In genomic region chr9:73040080-73040479, GRCm38 (mm10) we compare ENCODE assay signal across 8 mouse cellular contexts. TPM values are rescaled to one million over a fixed set of nuclear protein-coding genes. Genes with fewer than 3 reads are reported as not detected.
DNase-seq lines count a peak whose midpoint lies in the region; ATAC-seq and TF ChIP-seq lines count a peak whose summit lies in the region.

Gene Pigb, minus strand, starts transcription at chr9:73040378.

- H3K4me2 ChIP-seq in heart, embryonic 11.5 days: peak within 1 kb of the TSS; percentile 78
- peak within 1 kb of the TSS; percentile 67 for H3K4me2 ChIP-seq in midbrain, postnatal 0 days (ENCODE audit: low read depth, low read length, poor library complexity, severe bottlenecking)

- ATAC-seq in heart, embryonic 11.5 days (replicated peaks; ENCODE audit: insufficient number of reproducible peaks, low FRiP score, low TSS enrichment): no peak
- no peak for ATAC-seq in CD4-positive, CD25-positive, alpha-beta regulatory T cell, adult 4 months
- no peak for ATAC-seq in midbrain, postnatal 0 days (ENCODE audit: low FRiP score)
- ATAC-seq in granulocyte monocyte progenitor cell, adult 5-6 weeks (replicated peaks; ENCODE audit: poor library complexity, severe bottlenecking): no peak

- intact Hi-C loops in heart, postnatal 14 days (cut with DNase I): no loop called here

- H3K27ac ChIP-seq in heart, embryonic 11.5 days (ENCODE audit: low read depth, low read length): peak within 1 kb of the TSS; percentile 41; the same call in 1 of the 2 replicates
- H3K27ac ChIP-seq in embryonic facial prominence, embryonic 10.5 days (replicated peaks): peak within 1 kb of the TSS; percentile 88
- peak within 1 kb of the TSS; percentile 87 for H3K27ac ChIP-seq in midbrain, postnatal 0 days (ENCODE audit: low read depth, low read length)

- no peaks in the 10 kb centered on the region for H3K9me3 ChIP-seq in heart, embryonic 11.5 days (replicated peaks; ENCODE audit: control insufficient read depth, low read length)
- no peaks in the 10 kb centered on the region for H3K9me3 ChIP-seq in embryonic facial prominence, embryonic 10.5 days
- H3K9me3 ChIP-seq in midbrain, postnatal 0 days (ENCODE audit: low read length): no peaks in the 10 kb centered on the region

- H3K36me3 ChIP-seq in heart, embryonic 11.5 days (ENCODE audit: control insufficient read depth, insufficient read depth, low read length): no peaks in the 10 kb centered on the region
- peaks cover 4% of the 10 kb centered on the region for H3K36me3 ChIP-seq in embryonic facial prominence, embryonic 10.5 days (replicated peaks)
- H3K36me3 ChIP-seq in midbrain, postnatal 0 days (ENCODE audit: insufficient read depth, low read length): 0 out of 2 replicates have a peak, but pooled peaks cover 4% of the 10 kb centered on the region

- DNase-seq in heart, postnatal 14 days: no peak
- no peak for DNase-seq in embryonic facial prominence, embryonic 10.5 days (ENCODE audit: low spot score)
- DNase-seq in layer of hippocampus, postnatal 10 days (ENCODE audit: low spot score in 2 of 2): no peak
- DNase-seq in midbrain, postnatal 0 days (ENCODE audit: low spot score): no peak
- no peak for DNase-seq in right cerebral cortex, adult 18-20 months

- no peak for TF ChIP-seq CTCF in midbrain, postnatal 0 days (IDR thresholded peaks at IDR 0.05)

- 28% methylated on average over 6 of the region's 6 CpGs for WGBS in heart, embryonic 11.5 days (ENCODE audit: insufficient replicate concordance)
- WGBS in embryonic facial prominence, embryonic 10.5 days: 33% methylated on average over 6 of the region's 6 CpGs
- WGBS in midbrain, postnatal 0 days: 31% methylated on average over 6 of the region's 6 CpGs

- no peaks in the 10 kb centered on the region for H3K27me3 ChIP-seq in heart, embryonic 11.5 days (ENCODE audit: control insufficient read depth, insufficient read depth, low read length)
- H3K27me3 ChIP-seq in embryonic facial prominence, embryonic 10.5 days (replicated peaks; ENCODE audit: low read depth, poor library complexity, severe bottlenecking): peaks cover 2% of the 10 kb centered on the region; the same call in 1 of the 2 replicates
- H3K27me3 ChIP-seq in midbrain, postnatal 0 days (ENCODE audit: insufficient read depth, low read length): no peaks in the 10 kb centered on the region

- peaks cover 7% of the 10 kb centered on the region for H3K4me1 ChIP-seq in heart, embryonic 11.5 days (ENCODE audit: control insufficient read depth, insufficient read depth, low read length)
- H3K4me1 ChIP-seq in embryonic facial prominence, embryonic 10.5 days: peaks cover 29% of the 10 kb centered on the region
- H3K4me1 ChIP-seq in midbrain, postnatal 0 days (ENCODE audit: insufficient read depth, low read length): no peaks in the 10 kb centered on the region; the same call in 1 of the 2 replicates

- peak within 1 kb of the TSS; percentile 73 for H3K9ac ChIP-seq in heart, embryonic 11.5 days (ENCODE audit: low read depth, low read length)
- peak within 1 kb of the TSS; percentile 84 for H3K9ac ChIP-seq in midbrain, postnatal 0 days (replicated peaks; ENCODE audit: low read length, poor library complexity, severe bottlenecking)

- peak within 1 kb of the TSS; percentile 66 for H3K4me3 ChIP-seq in heart, embryonic 11.5 days (ENCODE audit: low read depth, low read length)
- H3K4me3 ChIP-seq in embryonic facial prominence, embryonic 10.5 days: peak within 1 kb of the TSS; percentile 89
- peak within 1 kb of the TSS; percentile 71 for H3K4me3 ChIP-seq in midbrain, postnatal 0 days (ENCODE audit: low read depth, low read length)

RNA-seq across cellular contexts. Expression of gene Pigb, which starts in this region (rescaled TPM):
- 10.7 and 11.3 TPM in 2 replicates for polyA plus RNA-seq in heart, embryonic 11.5 days (2014; fragmentation: Nextera tagmentation; extraction: Ambion mirVana)
- total RNA-seq in heart, postnatal 14 days (2021): 1 to 10 TPM; 2.6 to 2.8 TPM
- polyA plus RNA-seq in CD4-positive, CD25-positive, alpha-beta regulatory T cell, adult 4 months (2017; shearing (Covaris generic)): 10 to 100 TPM; 14.2 to 22.2 TPM
- 15.0 and 17.4 TPM in 2 replicates for polyA plus RNA-seq in embryonic facial prominence, embryonic 10.5 days (2016; fragmentation: Nextera tagmentation; extraction: Ambion mirVana)
- 10 to 100 TPM; 14.9 to 16.4 TPM for total RNA-seq in layer of hippocampus, postnatal 10 days (2021)
- 8.4 and 19.4 TPM in 2 replicates for total RNA-seq in midbrain, postnatal 0 days (2014; rRNA removed)
- polyA plus RNA-seq in midbrain, postnatal 0 days (2015; fragmentation: Nextera tagmentation; extraction: Ambion mirVana): 12.2 and 13.0 TPM in 2 replicates
- 32.5 and 38.2 TPM in 2 replicates for total RNA-seq in granulocyte monocyte progenitor cell, adult 5-6 weeks (2014; fragmentation: Nextera tagmentation)
- total RNA-seq in granulocyte monocyte progenitor cell, adult 5-6 weeks (2017): 7.3 and 9.1 TPM in 2 replicates
